Mouse (Mus musculus): Measurements from ENCODE around the gene Gm20388. TPM values are rescaled to one million over a fixed set of nuclear protein-coding genes. Genes with fewer than 3 reads are reported as not detected.

Gene Gm20388
- polyA plus RNA-seq, 1 experiment from 2014 or later: not detected

DNA sequence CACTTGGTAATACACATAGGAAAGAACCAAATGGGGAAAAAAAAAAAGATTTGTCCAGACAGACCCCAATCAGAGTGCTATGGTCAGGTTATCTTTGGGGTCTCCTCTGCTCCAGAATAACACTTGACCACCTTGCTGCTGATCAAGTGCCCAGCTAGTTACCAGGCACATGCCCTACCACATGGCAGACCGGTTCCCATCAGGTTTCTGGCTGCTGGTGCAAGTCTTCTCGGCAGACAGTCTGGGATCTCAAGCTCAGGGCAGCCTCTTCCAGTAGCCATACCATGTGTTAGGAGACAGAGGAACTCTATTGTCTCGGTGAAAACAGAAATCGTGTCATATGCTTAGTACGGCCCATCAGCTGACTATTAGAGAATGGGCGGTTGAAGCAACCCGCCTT is 3916.1 kb downstream of the Gm20388 start:
- ATAC-seq (ENCODE audit: low FRiP score) (no peak), DNase-seq (ENCODE audit: low spot score, missing footprints) (no peak)
- peaks cover 2% of the 10 kb centered on the region; the same call in 1 of the 2 replicates for H3K9me3 ChIP-seq (ENCODE audit: control insufficient read depth, low read length)
- H3K36me3 ChIP-seq (ENCODE audit: control insufficient read depth, insufficient read depth, low read length): peaks cover 16% of the 10 kb centered on the region
- H3K4me2 ChIP-seq: no peak overlapping the region
- no peak overlapping the region for H3K9ac ChIP-seq (ENCODE audit: low read length)
- H3K4me1 ChIP-seq (ENCODE audit: control insufficient read depth, insufficient read depth, low read length): no peaks in the 10 kb centered on the region
- H3K4me3 ChIP-seq (ENCODE audit: low read depth, low read length): no peak overlapping the region
- no peaks in the 10 kb centered on the region for H3K27me3 ChIP-seq (ENCODE audit: control insufficient read depth, insufficient read depth, low read length)
- WGBS: 92% methylated on average over 7 of the region's 7 CpGs
- H3K27ac ChIP-seq (ENCODE audit: low read depth, low read length): no peak overlapping the region

DNA sequence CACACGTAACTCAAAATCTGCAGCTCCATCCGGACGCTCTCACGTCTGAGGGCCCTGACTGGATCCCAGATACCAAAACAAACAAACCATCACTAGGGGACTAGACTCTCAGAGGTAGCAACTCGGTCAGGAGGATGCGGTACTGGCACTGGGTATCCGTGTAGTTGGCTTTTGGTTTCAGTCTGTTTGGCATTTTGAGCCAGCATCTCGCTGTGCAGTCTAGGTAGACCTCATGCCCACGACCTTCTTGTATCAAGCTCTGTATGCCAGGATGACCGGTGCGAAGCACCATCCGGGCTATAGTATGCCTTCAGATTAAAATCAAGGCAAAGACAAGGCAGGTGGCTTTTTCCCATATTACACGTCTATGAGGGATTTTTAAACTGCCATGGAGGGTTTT is 3916.9 kb downstream of the Gm20388 start:
- WGBS: 87% methylated on average over 13 of the region's 13 CpGs
- DNase-seq (ENCODE audit: low spot score, missing footprints): no peak
- no peak for ATAC-seq (ENCODE audit: low FRiP score)
- Histone ChIP-seq H3K9ac (ENCODE audit: low read length) (no peak overlapping the region), H3K4me2 (no peak overlapping the region), H3K36me3 (ENCODE audit: control insufficient read depth, insufficient read depth, low read length) (peaks cover 19% of the 10 kb centered on the region), H3K4me1 (ENCODE audit: control insufficient read depth, insufficient read depth, low read length) (no peaks in the 10 kb centered on the region), H3K27ac (ENCODE audit: low read depth, low read length) (no peak overlapping the region), H3K4me3 (ENCODE audit: low read depth, low read length) (no peak overlapping the region), H3K9me3 (ENCODE audit: control insufficient read depth, low read length) (peaks cover 2% of the 10 kb centered on the region; the same call in 1 of the 2 replicates), H3K27me3 (ENCODE audit: control insufficient read depth, insufficient read depth, low read length) (no peaks in the 10 kb centered on the region)

DNA sequence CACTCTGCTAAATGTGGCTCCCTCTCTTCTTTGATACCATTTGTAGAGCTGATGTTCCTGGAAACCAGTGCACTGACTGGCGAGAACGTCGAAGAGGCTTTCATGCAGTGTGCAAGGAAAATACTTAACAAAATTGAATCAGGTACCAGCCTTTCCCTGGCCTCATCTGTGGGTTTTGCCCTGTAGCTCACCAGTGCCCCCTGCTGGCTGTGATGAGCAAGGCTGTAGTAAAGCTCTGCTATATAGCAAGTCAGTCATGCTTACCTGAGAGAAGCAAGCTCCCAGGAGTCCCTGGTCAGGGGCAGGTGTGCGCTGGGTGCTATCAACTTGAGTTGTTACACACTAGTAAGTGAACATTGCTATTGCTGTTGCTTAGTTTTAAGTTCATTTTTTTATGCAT is 3922.1 kb downstream of the Gm20388 start:
- DNase-seq (ENCODE audit: low spot score, missing footprints) (peak; percentile 88), ATAC-seq (ENCODE audit: low FRiP score) (no peak)
- H3K4me2 ChIP-seq: no peak overlapping the region
- no peaks in the 10 kb centered on the region for H3K9me3 ChIP-seq (ENCODE audit: control insufficient read depth, low read length)
- 96% methylated on average over 4 of the region's 4 CpGs for WGBS
- no peak overlapping the region for H3K9ac ChIP-seq (ENCODE audit: low read length)
- H3K27me3 ChIP-seq (ENCODE audit: control insufficient read depth, insufficient read depth, low read length): no peaks in the 10 kb centered on the region
- peaks cover 33% of the 10 kb centered on the region for H3K36me3 ChIP-seq (ENCODE audit: control insufficient read depth, insufficient read depth, low read length)
- no peak overlapping the region for H3K4me3 ChIP-seq (ENCODE audit: low read depth, low read length)
- H3K27ac ChIP-seq (ENCODE audit: low read depth, low read length): no peak overlapping the region
- no peaks in the 10 kb centered on the region for H3K4me1 ChIP-seq (ENCODE audit: control insufficient read depth, insufficient read depth, low read length)

DNA sequence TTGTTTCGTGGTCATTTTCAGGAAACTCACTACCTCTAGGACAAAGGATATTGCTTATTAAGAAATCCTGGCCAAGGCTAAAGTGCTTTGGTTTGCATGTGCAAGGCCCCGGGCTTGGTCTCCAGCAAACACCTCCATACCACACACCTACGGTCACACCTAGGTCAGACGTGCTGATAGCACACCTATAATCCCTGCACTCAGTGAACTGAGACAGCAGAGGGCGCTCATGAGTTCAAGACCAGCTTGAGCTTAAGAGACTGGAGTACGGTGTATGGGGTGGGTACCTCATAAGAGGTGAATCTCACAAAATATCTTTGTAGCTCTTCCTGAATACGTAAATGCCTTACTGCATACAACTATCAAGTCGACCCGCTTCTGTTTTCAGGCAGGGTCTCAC is 3924.8 kb downstream of the Gm20388 start:
- Histone ChIP-seq H3K27ac (ENCODE audit: low read depth, low read length) (no peak overlapping the region), H3K4me2 (no peak overlapping the region), H3K36me3 (ENCODE audit: control insufficient read depth, insufficient read depth, low read length) (peaks cover 24% of the 10 kb centered on the region), H3K27me3 (ENCODE audit: control insufficient read depth, insufficient read depth, low read length) (no peaks in the 10 kb centered on the region), H3K9ac (ENCODE audit: low read length) (no peak overlapping the region), H3K9me3 (ENCODE audit: control insufficient read depth, low read length) (no peaks in the 10 kb centered on the region), H3K4me3 (ENCODE audit: low read depth, low read length) (no peak overlapping the region), H3K4me1 (ENCODE audit: control insufficient read depth, insufficient read depth, low read length) (no peaks in the 10 kb centered on the region)
- 60% methylated on average over 9 of the region's 9 CpGs for WGBS
- ATAC-seq (ENCODE audit: low FRiP score) (no peak), DNase-seq (ENCODE audit: low spot score, missing footprints) (peak; percentile 89)

- no peak for ATAC-seq (ENCODE audit: low FRiP score)
- Histone ChIP-seq H3K9me3 (ENCODE audit: control insufficient read depth, low read length) (no peaks in the 10 kb centered on the region), H3K36me3 (ENCODE audit: control insufficient read depth, insufficient read depth, low read length) (peaks cover 23% of the 10 kb centered on the region), H3K9ac (ENCODE audit: low read length) (no peak overlapping the region), H3K4me2 (no peak overlapping the region), H3K4me3 (ENCODE audit: low read depth, low read length) (no peak overlapping the region), H3K27me3 (ENCODE audit: control insufficient read depth, insufficient read depth, low read length) (no peaks in the 10 kb centered on the region), H3K4me1 (ENCODE audit: control insufficient read depth, insufficient read depth, low read length) (no peaks in the 10 kb centered on the region), H3K27ac (ENCODE audit: low read depth, low read length) (no peak overlapping the region)
- no peak for DNase-seq (ENCODE audit: low spot score, missing footprints)
- 92% methylated on average over 6 of the region's 6 CpGs for WGBS
These were observed 3925.7 kb downstream of the Gm20388 start for GRCm38 (mm10) chr8:123836354-123836753.

DNA sequence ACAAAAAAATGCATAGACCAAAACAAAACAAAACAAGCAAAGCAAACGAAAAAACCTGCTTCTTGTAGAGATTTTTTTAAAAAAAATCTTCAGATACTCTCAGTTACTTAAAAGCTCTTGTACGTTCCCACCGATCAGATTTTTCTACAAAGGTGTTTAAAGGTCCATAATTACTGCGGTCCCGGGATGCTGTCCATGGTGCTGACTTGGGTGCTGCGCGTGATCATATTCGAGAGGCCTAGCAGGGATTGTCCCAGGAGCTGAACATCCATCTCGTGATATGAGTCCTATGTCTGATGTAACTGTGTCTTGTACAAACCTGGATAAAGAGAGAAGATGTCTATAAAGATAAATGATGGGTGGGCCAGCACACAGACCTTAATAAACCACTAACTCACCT is 3927.9 kb downstream of the Gm20388 start:
- no peaks in the 10 kb centered on the region for H3K27me3 ChIP-seq (ENCODE audit: control insufficient read depth, insufficient read depth, low read length)
- no peak for ATAC-seq (ENCODE audit: low FRiP score)
- DNase-seq (ENCODE audit: low spot score, missing footprints): no peak
- H3K4me3 ChIP-seq (ENCODE audit: low read depth, low read length): no peak overlapping the region
- H3K4me2 ChIP-seq: no peak overlapping the region
- 74% methylated on average over 9 of the region's 9 CpGs for WGBS
- H3K9me3 ChIP-seq (ENCODE audit: control insufficient read depth, low read length): no peaks in the 10 kb centered on the region
- peaks cover 10% of the 10 kb centered on the region for H3K36me3 ChIP-seq (ENCODE audit: control insufficient read depth, insufficient read depth, low read length)
- no peaks in the 10 kb centered on the region for H3K4me1 ChIP-seq (ENCODE audit: control insufficient read depth, insufficient read depth, low read length)
- H3K9ac ChIP-seq (ENCODE audit: low read length): no peak overlapping the region
- no peak overlapping the region for H3K27ac ChIP-seq (ENCODE audit: low read depth, low read length)

DNA sequence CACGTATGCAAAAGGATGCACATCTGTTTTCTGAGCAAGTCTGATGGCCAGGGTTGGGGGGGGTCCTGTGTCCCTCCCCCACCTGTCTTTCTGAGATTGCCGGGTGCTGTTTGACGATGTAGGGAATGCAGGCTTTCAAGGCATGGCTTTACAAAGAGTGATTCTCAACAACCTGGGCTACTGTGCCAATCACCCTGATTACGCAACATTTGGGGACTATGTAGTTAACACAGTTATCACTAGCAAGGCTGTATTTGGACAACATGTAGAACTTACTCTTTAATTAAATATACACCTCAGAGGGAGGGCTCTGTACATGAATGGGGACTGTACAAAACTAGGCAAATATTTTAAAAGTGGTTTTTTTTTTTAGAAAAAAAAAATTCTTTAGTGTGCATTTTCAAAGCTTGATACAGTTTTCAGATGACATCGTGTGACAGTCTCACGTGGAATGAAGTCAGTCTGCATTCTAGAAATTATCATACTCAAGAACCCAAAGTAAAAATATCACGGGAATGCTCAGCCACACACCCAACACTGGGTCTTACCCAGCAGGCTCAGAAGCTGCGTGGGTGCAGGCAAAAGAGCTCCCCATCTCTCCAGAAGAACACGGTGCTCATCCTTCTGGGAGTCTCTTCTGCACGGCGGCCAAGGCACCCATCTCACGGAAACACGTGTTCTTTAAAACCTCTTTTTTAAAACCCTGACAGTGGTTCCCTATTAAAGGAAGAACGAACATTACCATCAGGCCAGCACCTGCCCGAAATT is 3930.1 kb downstream of the Gm20388 start:
- Histone ChIP-seq H3K27ac (ENCODE audit: low read depth, low read length) (no peak overlapping the region), H3K4me1 (ENCODE audit: control insufficient read depth, insufficient read depth, low read length) (no peaks in the 10 kb centered on the region), H3K4me2 (no peak overlapping the region), H3K27me3 (ENCODE audit: control insufficient read depth, insufficient read depth, low read length) (no peaks in the 10 kb centered on the region), H3K9me3 (ENCODE audit: control insufficient read depth, low read length) (no peaks in the 10 kb centered on the region), H3K4me3 (ENCODE audit: low read depth, low read length) (no peak overlapping the region), H3K36me3 (ENCODE audit: control insufficient read depth, insufficient read depth, low read length) (peaks cover 2% of the 10 kb centered on the region; the same call in 1 of the 2 replicates), H3K9ac (ENCODE audit: low read length) (no peak overlapping the region)
- no peak for ATAC-seq (ENCODE audit: low FRiP score)
- WGBS: 91% methylated on average over 15 of the region's 15 CpGs
- DNase-seq (ENCODE audit: low spot score, missing footprints): no peak

GRCm38 (mm10) chr8:123842086-123842485 is 3931.4 kb downstream of the Gm20388 start:
- ATAC-seq (ENCODE audit: low FRiP score): no peak
- H3K27ac ChIP-seq (ENCODE audit: low read depth, low read length): no peak overlapping the region
- H3K9ac ChIP-seq (ENCODE audit: low read length): no peak overlapping the region
- H3K4me2 ChIP-seq: no peak overlapping the region
- H3K4me3 ChIP-seq (ENCODE audit: low read depth, low read length): no peak overlapping the region
- WGBS: 92% methylated on average over 12 of the region's 12 CpGs
- DNase-seq (ENCODE audit: low spot score, missing footprints): no peak
- no peaks in the 10 kb centered on the region; the same call in 1 of the 2 replicates for H3K36me3 ChIP-seq (ENCODE audit: control insufficient read depth, insufficient read depth, low read length)
- H3K9me3 ChIP-seq (ENCODE audit: control insufficient read depth, low read length): no peaks in the 10 kb centered on the region
- H3K4me1 ChIP-seq (ENCODE audit: control insufficient read depth, insufficient read depth, low read length): no peaks in the 10 kb centered on the region
- H3K27me3 ChIP-seq (ENCODE audit: control insufficient read depth, insufficient read depth, low read length): no peaks in the 10 kb centered on the region

GRCm38 (mm10) chr8:123844341-123844740 is 3933.7 kb downstream of the Gm20388 start:
- ATAC-seq (ENCODE audit: low FRiP score) (no peak), DNase-seq (ENCODE audit: low spot score, missing footprints) (no peak)
- no peak overlapping the region for H3K27ac ChIP-seq (ENCODE audit: low read depth, low read length)
- no peaks in the 10 kb centered on the region for H3K27me3 ChIP-seq (ENCODE audit: control insufficient read depth, insufficient read depth, low read length)
- H3K4me1 ChIP-seq (ENCODE audit: control insufficient read depth, insufficient read depth, low read length): no peaks in the 10 kb centered on the region
- H3K4me2 ChIP-seq: no peak overlapping the region
- WGBS: 86% methylated on average over 7 of the region's 7 CpGs
- no peaks in the 10 kb centered on the region for H3K9me3 ChIP-seq (ENCODE audit: control insufficient read depth, low read length)
- H3K36me3 ChIP-seq (ENCODE audit: control insufficient read depth, insufficient read depth, low read length): no peaks in the 10 kb centered on the region
- H3K4me3 ChIP-seq (ENCODE audit: low read depth, low read length): no peak overlapping the region
- no peak overlapping the region for H3K9ac ChIP-seq (ENCODE audit: low read length)

All from midbrain, embryonic 11.5 days (tissue).